Mouse (Mus musculus): Measurements from ENCODE around the gene Gm37240. TPM values are rescaled to one million over a fixed set of nuclear protein-coding genes. Genes with fewer than 3 reads are reported as not detected.

Gm37240 gene
- polyA plus RNA-seq, 1 experiment: 0.91 TPM

GRCm38 (mm10) chr3:85377505-85377904 lies 509.8 kb downstream of the Gm37240 start:
- no peaks in the 10 kb centered on the region for H3K9me3 ChIP-seq (replicated peaks; ENCODE audit: control insufficient read depth, insufficient read depth, low read length, poor library complexity, severe bottlenecking)
- H3K4me3 ChIP-seq (ENCODE audit: low read depth, low read length): no peak overlapping the region
- no peaks in the 10 kb centered on the region for H3K27me3 ChIP-seq (ENCODE audit: control insufficient read depth, insufficient read depth, low read length, poor library complexity, severe bottlenecking)
- H3K9ac ChIP-seq (ENCODE audit: low read depth, poor library complexity, severe bottlenecking): no peak overlapping the region
- TF ChIP-seq CTCF (IDR thresholded peaks at IDR 0.05; ENCODE audit: low read depth, low read length): no peak
- no peak for TF ChIP-seq EP300 (IDR thresholded peaks at IDR 0.05; ENCODE audit: insufficient read depth, low read depth, low read length)
- TF ChIP-seq POLR2A (IDR thresholded peaks at IDR 0.05; ENCODE audit: insufficient read depth, low read length): no peak
- H3K36me3 ChIP-seq (ENCODE audit: control insufficient read depth, insufficient read depth, low read length, poor library complexity, severe bottlenecking): no peaks in the 10 kb centered on the region
- H3K27ac ChIP-seq (ENCODE audit: insufficient read depth, low read length): no peak overlapping the region
- no peaks in the 10 kb centered on the region for H3K4me1 ChIP-seq (ENCODE audit: control insufficient read depth, insufficient read depth, low read length)

DNA sequence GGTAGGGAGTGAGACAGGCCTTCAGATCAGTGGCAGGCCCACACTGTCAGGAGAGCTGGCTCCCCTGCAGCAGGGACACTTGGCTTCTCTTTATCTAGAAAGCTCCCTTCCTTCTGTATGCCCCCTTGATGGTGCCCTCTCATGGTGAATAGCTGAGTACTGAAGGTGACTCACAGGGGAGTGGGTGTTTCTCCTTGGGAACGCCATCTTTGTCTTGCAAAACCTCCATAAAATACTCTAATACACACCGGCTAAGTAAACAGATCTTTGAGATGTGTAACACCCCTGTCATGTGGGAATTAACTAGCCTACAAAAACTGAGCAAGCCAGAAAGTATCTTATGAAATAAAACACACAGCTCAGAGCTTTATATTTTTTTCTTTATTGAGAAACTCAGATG lies 510.8 kb downstream of the Gm37240 start:
- Histone ChIP-seq H3K36me3 (ENCODE audit: control insufficient read depth, insufficient read depth, low read length, poor library complexity, severe bottlenecking) (no peaks in the 10 kb centered on the region), H3K9ac (ENCODE audit: low read depth, poor library complexity, severe bottlenecking) (no peak overlapping the region), H3K27me3 (ENCODE audit: control insufficient read depth, insufficient read depth, low read length, poor library complexity, severe bottlenecking) (no peaks in the 10 kb centered on the region), H3K9me3 (replicated peaks; ENCODE audit: control insufficient read depth, insufficient read depth, low read length, poor library complexity, severe bottlenecking) (no peaks in the 10 kb centered on the region), H3K4me1 (ENCODE audit: control insufficient read depth, insufficient read depth, low read length) (no peaks in the 10 kb centered on the region), H3K27ac (ENCODE audit: insufficient read depth, low read length) (no peak overlapping the region), H3K4me3 (ENCODE audit: low read depth, low read length) (no peak overlapping the region)
- TF ChIP-seq POLR2A (IDR thresholded peaks at IDR 0.05; ENCODE audit: insufficient read depth, low read length): no peak

DNA sequence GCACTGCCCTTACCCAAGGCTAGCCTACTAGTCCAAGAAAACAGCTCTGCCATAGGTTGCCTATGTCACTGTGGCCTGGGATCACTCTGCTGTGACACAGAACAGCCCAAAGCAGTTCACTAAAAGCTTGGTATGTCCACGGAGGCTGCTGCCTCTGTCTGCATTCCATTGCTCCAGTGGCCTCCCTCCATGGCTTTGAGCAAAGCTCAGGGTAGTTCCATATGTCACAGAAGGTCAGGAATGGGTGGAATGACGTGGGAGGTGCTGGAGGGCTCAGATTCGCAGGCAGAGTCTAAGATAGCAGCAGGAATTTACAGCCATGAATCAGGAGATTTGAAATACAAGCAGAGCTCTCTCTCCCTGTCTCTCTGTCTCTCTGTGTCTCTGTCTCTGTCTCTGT lies 514.3 kb downstream of the Gm37240 start:
- TF ChIP-seq EP300 (IDR thresholded peaks at IDR 0.05; ENCODE audit: insufficient read depth, low read depth, low read length) (no peak), CTCF (IDR thresholded peaks at IDR 0.05; ENCODE audit: low read depth, low read length) (no peak), POLR2A (IDR thresholded peaks at IDR 0.05; ENCODE audit: insufficient read depth, low read length) (no peak)
- Histone ChIP-seq H3K4me1 (ENCODE audit: control insufficient read depth, insufficient read depth, low read length) (no peaks in the 10 kb centered on the region), H3K9ac (ENCODE audit: low read depth, poor library complexity, severe bottlenecking) (no peak overlapping the region), H3K36me3 (ENCODE audit: control insufficient read depth, insufficient read depth, low read length, poor library complexity, severe bottlenecking) (no peaks in the 10 kb centered on the region), H3K27me3 (ENCODE audit: control insufficient read depth, insufficient read depth, low read length, poor library complexity, severe bottlenecking) (no peaks in the 10 kb centered on the region), H3K4me3 (ENCODE audit: low read depth, low read length) (no peak overlapping the region), H3K9me3 (replicated peaks; ENCODE audit: control insufficient read depth, insufficient read depth, low read length, poor library complexity, severe bottlenecking) (peaks cover 5% of the 10 kb centered on the region; the same call in 1 of the 2 replicates), H3K27ac (ENCODE audit: insufficient read depth, low read length) (no peak overlapping the region)

- H3K9me3 ChIP-seq (replicated peaks; ENCODE audit: control insufficient read depth, insufficient read depth, low read length, poor library complexity, severe bottlenecking): peaks cover 12% of the 10 kb centered on the region; the same call in 1 of the 2 replicates
- no peak overlapping the region for H3K4me3 ChIP-seq (ENCODE audit: low read depth, low read length)
- TF ChIP-seq POLR2A (IDR thresholded peaks at IDR 0.05; ENCODE audit: insufficient read depth, low read length) (no peak), CTCF (IDR thresholded peaks at IDR 0.05; ENCODE audit: low read depth, low read length) (no peak), EP300 (IDR thresholded peaks at IDR 0.05; ENCODE audit: insufficient read depth, low read depth, low read length) (no peak)
- H3K27me3 ChIP-seq (ENCODE audit: control insufficient read depth, insufficient read depth, low read length, poor library complexity, severe bottlenecking): no peaks in the 10 kb centered on the region
- no peak overlapping the region for H3K9ac ChIP-seq (ENCODE audit: low read depth, poor library complexity, severe bottlenecking)
- no peaks in the 10 kb centered on the region for H3K4me1 ChIP-seq (ENCODE audit: control insufficient read depth, insufficient read depth, low read length)
- H3K27ac ChIP-seq (ENCODE audit: insufficient read depth, low read length): no peak overlapping the region
- no peaks in the 10 kb centered on the region for H3K36me3 ChIP-seq (ENCODE audit: control insufficient read depth, insufficient read depth, low read length, poor library complexity, severe bottlenecking)
Measured at GRCm38 (mm10) chr3:85369847-85370246, 517.5 kb downstream of the Gm37240 start.

- H3K9ac ChIP-seq (ENCODE audit: low read depth, poor library complexity, severe bottlenecking): no peak overlapping the region
- no peaks in the 10 kb centered on the region for H3K27me3 ChIP-seq (ENCODE audit: control insufficient read depth, insufficient read depth, low read length, poor library complexity, severe bottlenecking)
- H3K4me1 ChIP-seq (ENCODE audit: control insufficient read depth, insufficient read depth, low read length): no peaks in the 10 kb centered on the region
- TF ChIP-seq CTCF (IDR thresholded peaks at IDR 0.05; ENCODE audit: low read depth, low read length): no peak
- TF ChIP-seq EP300 (IDR thresholded peaks at IDR 0.05; ENCODE audit: insufficient read depth, low read depth, low read length): no peak
- no peak for TF ChIP-seq POLR2A (IDR thresholded peaks at IDR 0.05; ENCODE audit: insufficient read depth, low read length)
- peaks cover 12% of the 10 kb centered on the region; the same call in 1 of the 2 replicates for H3K9me3 ChIP-seq (replicated peaks; ENCODE audit: control insufficient read depth, insufficient read depth, low read length, poor library complexity, severe bottlenecking)
- H3K27ac ChIP-seq (ENCODE audit: insufficient read depth, low read length): no peak overlapping the region
- H3K36me3 ChIP-seq (ENCODE audit: control insufficient read depth, insufficient read depth, low read length, poor library complexity, severe bottlenecking): no peaks in the 10 kb centered on the region
- no peak overlapping the region for H3K4me3 ChIP-seq (ENCODE audit: low read depth, low read length)
Measured at GRCm38 (mm10) chr3:85369157-85369556, 518.2 kb downstream of the Gm37240 start.

DNA sequence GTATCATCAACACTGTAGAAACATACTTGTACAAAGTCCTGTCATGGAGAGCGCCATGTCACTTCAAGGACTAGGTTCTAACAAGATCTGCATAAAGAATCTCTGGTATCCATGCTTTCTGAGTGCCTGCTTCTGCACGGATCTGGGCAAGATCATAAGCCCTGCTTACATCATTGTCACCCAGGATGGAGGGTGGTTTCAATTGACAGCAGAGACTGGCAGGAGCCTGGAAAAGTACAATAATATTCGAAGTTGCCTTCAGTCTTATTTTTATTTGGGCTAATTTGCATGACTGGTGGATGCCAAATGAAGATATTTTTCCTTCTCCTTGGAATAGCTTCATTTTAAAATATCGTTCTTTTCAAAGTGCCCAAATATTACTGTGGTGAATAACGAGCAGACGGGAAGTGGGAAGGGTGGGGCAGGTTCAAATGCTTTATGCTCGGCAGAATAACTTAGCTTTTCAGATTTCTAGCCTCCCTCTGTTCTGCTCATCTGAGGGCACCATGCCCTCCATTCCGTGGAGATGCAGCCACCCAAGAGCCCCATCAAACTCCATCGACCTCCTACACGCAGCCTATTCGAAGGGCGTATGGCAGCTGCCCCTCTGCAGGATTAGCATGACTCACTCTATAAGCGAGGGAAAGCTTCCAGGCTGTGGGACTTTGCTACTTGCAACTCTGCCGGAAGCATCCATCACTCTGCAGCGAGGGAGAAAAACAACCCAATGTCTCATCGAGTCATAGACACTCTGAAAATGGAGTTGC lies 518.8 kb downstream of the Gm37240 start:
- no peak for TF ChIP-seq CTCF (IDR thresholded peaks at IDR 0.05; ENCODE audit: low read depth, low read length)
- no peak for TF ChIP-seq POLR2A (IDR thresholded peaks at IDR 0.05; ENCODE audit: insufficient read depth, low read length)
- no peak for TF ChIP-seq EP300 (IDR thresholded peaks at IDR 0.05; ENCODE audit: insufficient read depth, low read depth, low read length)
- no peak overlapping the region for H3K9ac ChIP-seq (ENCODE audit: low read depth, poor library complexity, severe bottlenecking)
- no peaks in the 10 kb centered on the region for H3K36me3 ChIP-seq (ENCODE audit: control insufficient read depth, insufficient read depth, low read length, poor library complexity, severe bottlenecking)
- H3K27me3 ChIP-seq (ENCODE audit: control insufficient read depth, insufficient read depth, low read length, poor library complexity, severe bottlenecking): no peaks in the 10 kb centered on the region
- no peak overlapping the region for H3K27ac ChIP-seq (ENCODE audit: insufficient read depth, low read length)
- H3K9me3 ChIP-seq (replicated peaks; ENCODE audit: control insufficient read depth, insufficient read depth, low read length, poor library complexity, severe bottlenecking): peaks cover 12% of the 10 kb centered on the region; the same call in 1 of the 2 replicates
- H3K4me3 ChIP-seq (ENCODE audit: low read depth, low read length): no peak overlapping the region
- H3K4me1 ChIP-seq (ENCODE audit: control insufficient read depth, insufficient read depth, low read length): no peaks in the 10 kb centered on the region

All from ES-Bruce4 (cell line).